15 mouse cellular contexts compared by ENCODE assay signal in the genomic region with DNA sequence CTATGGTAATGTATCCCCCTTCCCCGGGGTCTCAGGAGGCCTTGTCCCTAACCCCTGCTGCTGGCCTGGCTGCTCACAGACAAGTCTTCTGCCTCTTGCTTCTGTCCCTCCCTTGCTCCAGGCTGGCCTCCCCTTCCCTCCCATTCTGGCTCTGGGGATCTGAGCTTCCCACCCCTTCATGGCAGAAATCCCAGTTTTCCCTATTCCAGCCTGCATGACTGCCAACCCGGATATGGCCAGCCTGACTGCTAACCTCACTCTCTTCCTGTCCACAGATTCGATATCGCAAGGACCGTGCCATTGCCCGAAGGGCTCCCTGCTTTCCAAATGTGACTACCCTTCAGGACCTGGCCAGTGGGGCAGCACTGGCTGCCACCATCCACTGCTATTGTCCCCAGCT. TPM values are rescaled to one million over a fixed set of nuclear protein-coding genes. Genes with fewer than 3 reads are reported as not detected.
DNase-seq lines count a peak whose midpoint lies in the region; ATAC-seq and TF ChIP-seq lines count a peak whose summit lies in the region.
"Had no signal": no experiment of that assay in that cellular context is flagged by ENCODE, and none has a peak within 500 bp of the region (broad histone marks: within the 10 kb centered on the region; RNA-seq: fewer than 3 reads in every experiment).

No protein-coding gene starts in this region.

- H3K27ac ChIP-seq in liver, adult 2 months (replicated peaks; ENCODE audit: insufficient read depth, low read depth, low read length), result no peak overlapping the region
- no peak overlapping the region for H3K27ac ChIP-seq in heart, embryonic 16.5 days (ENCODE audit: low read length)
- H3K27ac ChIP-seq: midbrain, embryonic 10.5 days had no signal

- no peak overlapping the region for H3K4me2 ChIP-seq in heart, embryonic 16.5 days (ENCODE audit: low read depth, low read length)

- no peaks in the 10 kb centered on the region; the same call in 1 of the 2 replicates for H3K79me2 ChIP-seq in liver, adult 2 months (ENCODE audit: control insufficient read depth, insufficient read depth, low read length)

- TF ChIP-seq CTCF in liver, adult 2 months (IDR thresholded peaks at IDR 0.05; ENCODE audit: low read depth, low read length), result no peak

- 74% methylated on average over 6 of the region's 6 CpGs for WGBS in liver, adult 2 months
- WGBS in heart, embryonic 16.5 days, result 74% methylated on average over 6 of the region's 6 CpGs

- peaks cover 16% of the 10 kb centered on the region for H3K36me3 ChIP-seq in liver, adult 2 months (ENCODE audit: control insufficient read depth, insufficient read depth, low read length)
- no peaks in the 10 kb centered on the region for H3K36me3 ChIP-seq in heart, embryonic 16.5 days (ENCODE audit: control insufficient read depth, insufficient read depth)

- no peaks in the 10 kb centered on the region for H3K27me3 ChIP-seq in liver, adult 2 months (ENCODE audit: control insufficient read depth, insufficient read depth, low read length)
- no peaks in the 10 kb centered on the region for H3K27me3 ChIP-seq in heart, embryonic 16.5 days (ENCODE audit: control insufficient read depth, insufficient read depth, low read length)

- no peak overlapping the region for H3K4me3 ChIP-seq in liver, adult 2 months (ENCODE audit: insufficient read depth, low read depth, low read length)
- no peak overlapping the region for H3K4me3 ChIP-seq in heart, embryonic 16.5 days (ENCODE audit: low read length)
- H3K4me3 ChIP-seq: midbrain, embryonic 10.5 days had no signal

- peak; percentile 43 for DNase-seq in liver, adult 2 months (ENCODE audit: extremely low read depth, low read depth, low spot score)
- no peak for DNase-seq in liver
- DNase-seq in fibroblast of lung, adult 2 months (ENCODE audit: low read depth), result peak; percentile 20
- peak; percentile 57 for DNase-seq in lung, postnatal 36 days
- no peak for DNase-seq in right cerebral cortex, postnatal 25 days
- no peak for DNase-seq in layer of hippocampus, postnatal 10 days (ENCODE audit: low spot score in 2 of 2)
- DNase-seq in retina, embryonic 14.5 days (ENCODE audit: low spot score), result no peak
- DNase-seq: cerebellum, adult 9-10 months; thymus, postnatal 14 days had no signal

- no peaks in the 10 kb centered on the region for H3K4me1 ChIP-seq in liver, adult 2 months (ENCODE audit: control insufficient read depth, insufficient read depth, low read length)
- H3K4me1 ChIP-seq in heart, embryonic 16.5 days (ENCODE audit: control insufficient read depth, insufficient read depth, low read length), result 0 out of 2 replicates have a peak, but pooled peaks cover 2% of the 10 kb centered on the region
- H3K4me1 ChIP-seq: midbrain, embryonic 10.5 days had no signal

- TF ChIP-seq POLR2A in liver, adult 2 months (IDR thresholded peaks at IDR 0.05; ENCODE audit: extremely low read depth, insufficient read depth, low read length), result no peak

- no peaks in the 10 kb centered on the region for H3K9me3 ChIP-seq in heart, embryonic 16.5 days (replicated peaks; ENCODE audit: control insufficient read depth, low read length)
- H3K9me3 ChIP-seq: midbrain, embryonic 10.5 days had no signal

- peak; percentile 52 for ATAC-seq in heart, embryonic 16.5 days (replicated peaks; ENCODE audit: extremely low read depth, insufficient read depth, low FRiP score)

- no peak overlapping the region for H3K9ac ChIP-seq in liver, adult 2 months (ENCODE audit: low read depth, low read length)
- H3K9ac ChIP-seq in heart, embryonic 16.5 days (ENCODE audit: low read length), result no peak overlapping the region

RNA-seq across cellular contexts. Expression of gene Camsap3, which starts 13.3 kb away (rescaled TPM):
- total RNA-seq in liver, adult 2 months (2014; rRNA removed), result 4.1 and 6.5 TPM in 2 replicates
- polyA plus RNA-seq in liver, adult 2 months (2012; rRNA removed), result 12.8 and 19.6 TPM in 2 replicates
- 2.1 and 2.3 TPM in 2 replicates for polyA plus RNA-seq in heart, embryonic 16.5 days (2015; fragmentation: Nextera tagmentation; extraction: Ambion mirVana)
- total RNA-seq in layer of hippocampus, postnatal 10 days (2021), result 10 to 100 TPM; 58.1 to 68.1 TPM
- total RNA-seq: neutrophil, adult 5-6 weeks had no signal

RNA-seq across cellular contexts. Expression of gene Xab2, which starts 20.7 kb away (rescaled TPM):
- 14.9 and 15.2 TPM in 2 replicates for total RNA-seq in liver, adult 2 months (2014; rRNA removed)
- 21.1 and 26.8 TPM in 2 replicates for polyA plus RNA-seq in liver, adult 2 months (2012; rRNA removed)
- 35.6 and 36.8 TPM in 2 replicates for polyA plus RNA-seq in heart, embryonic 16.5 days (2015; fragmentation: Nextera tagmentation; extraction: Ambion mirVana)
- total RNA-seq in layer of hippocampus, postnatal 10 days (2021), result 10 to 100 TPM; 33.9 to 34.1 TPM

RNA-seq across cellular contexts. Expression of gene Pet100, which starts 20.9 kb away (rescaled TPM):
- total RNA-seq in liver, adult 2 months (2014; rRNA removed), result 26.1 and 28.1 TPM in 2 replicates
- 12.2 and 12.8 TPM in 2 replicates for polyA plus RNA-seq in liver, adult 2 months (2012; rRNA removed)
- 65.9 and 79.7 TPM in 2 replicates for polyA plus RNA-seq in heart, embryonic 16.5 days (2015; fragmentation: Nextera tagmentation; extraction: Ambion mirVana)
- 100 to 1,000 TPM in 1 of 2 experiments, 10 to 100 TPM in 1; 83.3 to 101 TPM for total RNA-seq in layer of hippocampus, postnatal 10 days (2021)

RNA-seq across cellular contexts. Expression of gene Pcp2, which starts 24.9 kb away (rescaled TPM):
- not detected in 2 replicates for total RNA-seq in liver, adult 2 months (2014; rRNA removed)
- polyA plus RNA-seq in liver, adult 2 months (2012; rRNA removed), result not detected in 2 replicates
- polyA plus RNA-seq in heart, embryonic 16.5 days (2015; fragmentation: Nextera tagmentation; extraction: Ambion mirVana), result 0.17 and 0.34 TPM in 2 replicates
- not detected for total RNA-seq in layer of hippocampus, postnatal 10 days (2021)
- total RNA-seq: adrenal gland, postnatal 36 days; neutrophil, adult 5-6 weeks had no signal
- polyA plus RNA-seq: intestine, embryonic 14.5 days; limb, embryonic 14.5 days had no signal

RNA-seq across cellular contexts. Expression of gene Stxbp2, which starts 30.4 kb away (rescaled TPM):
- total RNA-seq in liver, adult 2 months (2014; rRNA removed), result 33.6 and 37.5 TPM in 2 replicates
- polyA plus RNA-seq in liver, adult 2 months (2012; rRNA removed), result 54.0 and 78.2 TPM in 2 replicates
- polyA plus RNA-seq in heart, embryonic 16.5 days (2015; fragmentation: Nextera tagmentation; extraction: Ambion mirVana), result 47.3 and 50.4 TPM in 2 replicates
- total RNA-seq in layer of hippocampus, postnatal 10 days (2021), result 10 to 100 TPM; 50.2 to 61.8 TPM

Comparison
In these comparisons a context has a peak if more than half of its experiments do, and no peak if none do; other contexts are left out.
1. DNase-seq: peak in liver, adult 2 months (single experiment), fibroblast of lung, adult 2 months (single experiment) and lung, postnatal 36 days (single experiment); none in liver (single experiment), right cerebral cortex, postnatal 25 days (single experiment), layer of hippocampus, postnatal 10 days (0 of 2) and retina, embryonic 14.5 days (single experiment).